Mouse (Mus musculus) embryonic facial prominence, embryonic 15.5 days (tissue): ENCODE data around the gene Smim24. TPM values are rescaled to one million over a fixed set of nuclear protein-coding genes. Genes with fewer than 3 reads are reported as not detected.

Source experiments
- ATAC-seq: fragments of 200-750 bp; cut with Nextera tagmentation; 2 replicates; pipeline ENCODE4 v1.8.0; 2017; ENCODE audit warnings: low read depth, moderate TSS enrichment; ENCODE audit not compliant: insufficient number of reproducible peaks, low FRiP score, low TSS enrichment
- H3K27ac ChIP-seq: fragments of 300-500 bp; sonication (generic); replicated peaks from 2 replicates; pipeline ENCODE4 v1.5.1; 2015; ENCODE audit warnings: mild to moderate bottlenecking, inconsistent platforms
- H3K27me3 ChIP-seq: fragments of 300-500 bp; sonication (generic); 2 replicates; pipeline ENCODE4 v1.6.1; 2015; ENCODE audit warnings: inconsistent platforms
- H3K36me3 ChIP-seq: fragments of 300-500 bp; sonication (generic); 2 replicates; pipeline ENCODE4 v1.6.1; 2015; ENCODE audit warnings: mild to moderate bottlenecking, inconsistent platforms
- H3K4me1 ChIP-seq: fragments of 300-500 bp; sonication (generic); 2 replicates; pipeline ENCODE4 v1.6.1; 2015; ENCODE audit warnings: inconsistent platforms
- H3K4me2 ChIP-seq: fragments of 300-500 bp; sonication (generic); replicated peaks from 2 replicates; pipeline ENCODE4 v1.6.1; 2015; ENCODE audit warnings: mild to moderate bottlenecking, inconsistent platforms
- H3K4me3 ChIP-seq: fragments of 300-500 bp; sonication (generic); replicated peaks from 2 replicates; pipeline ENCODE4 v1.5.1; 2015; ENCODE audit warnings: mild to moderate bottlenecking, inconsistent platforms
- H3K9ac ChIP-seq: fragments of 300-500 bp; sonication (generic); 2 replicates; pipeline ENCODE4 v1.6.1; 2015; ENCODE audit warnings: inconsistent platforms
- H3K9me3 ChIP-seq: fragments of 300-500 bp; sonication (generic); replicated peaks from 2 replicates; pipeline ENCODE4 v1.6.1; 2016; ENCODE audit warnings: inconsistent platforms
- WGBS: fragments of 180-500 bp; shearing (Covaris S2); methylation state at CpG from one replicate; pipeline ENCODE4 v1.1.7; 2015; 5-methylcytosine and 5-hydroxymethylcytosine counted together
- microRNA-seq: library from miRNA; unstranded; fragments of <30 nt; microRNA quantifications from one replicate; pipeline ENCODE4, GENCODE M21; 2016; ENCODE audit warnings: borderline number of aligned reads
- polyA plus RNA-seq: library from polyadenylated mRNA; unstranded; fragments of >200 nt; fragmentation: Nextera tagmentation; extraction: Ambion mirVana; gene quantifications from 2 replicates; pipeline ENCODE4 v1.2.1, GENCODE M21; 2015

Smim24 gene
- polyA plus RNA-seq, 1 experiment from 2014 or later = 8.3 TPM

DNA sequence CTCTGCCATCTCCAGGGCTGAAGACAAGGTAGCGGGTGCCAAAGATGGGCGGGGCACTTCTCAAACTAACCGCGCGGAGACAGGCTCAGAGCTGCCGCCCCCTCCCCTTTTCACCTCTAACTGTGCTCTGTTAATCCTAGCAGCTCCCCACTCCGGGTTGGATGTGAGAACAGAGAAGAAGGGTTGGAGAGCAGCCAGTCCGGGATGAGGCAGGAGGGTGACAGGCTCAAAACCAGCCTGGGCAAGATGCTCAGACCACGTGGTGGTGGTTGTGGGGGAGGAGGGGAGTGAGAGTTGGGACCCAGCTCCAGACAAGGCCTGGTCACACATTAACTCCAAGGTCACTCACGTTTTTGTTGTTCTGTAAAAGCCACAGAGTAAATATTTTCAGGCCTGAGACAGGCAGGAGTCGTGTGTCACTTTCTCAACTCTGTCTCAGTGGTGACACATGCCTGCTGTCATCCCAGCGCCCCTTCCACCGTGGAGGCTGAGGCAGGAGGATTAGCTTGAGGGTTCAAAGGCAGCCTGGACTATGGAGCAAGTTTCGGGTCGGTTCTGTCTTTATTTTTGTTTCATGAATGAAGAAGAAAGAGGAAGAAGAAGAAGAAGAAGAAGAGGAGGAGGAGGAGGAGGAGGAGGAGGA, 38.8 kb downstream of the Smim24 start:
- H3K36me3 ChIP-seq = no peaks in the 10 kb centered on the region
- peak overlapping the region; percentile 64 for H3K4me3 ChIP-seq
- peak overlapping the region; percentile 94 for H3K27ac ChIP-seq
- 18% methylated on average over 15 of the region's 15 CpGs for WGBS
- H3K4me1 ChIP-seq = peaks cover 60% of the 10 kb centered on the region
- no peaks in the 10 kb centered on the region for H3K9me3 ChIP-seq
- H3K27me3 ChIP-seq = no peaks in the 10 kb centered on the region
- ATAC-seq = no peak
- H3K9ac ChIP-seq = no peak overlapping the region
- peak overlapping the region; percentile 90 for H3K4me2 ChIP-seq

DNA sequence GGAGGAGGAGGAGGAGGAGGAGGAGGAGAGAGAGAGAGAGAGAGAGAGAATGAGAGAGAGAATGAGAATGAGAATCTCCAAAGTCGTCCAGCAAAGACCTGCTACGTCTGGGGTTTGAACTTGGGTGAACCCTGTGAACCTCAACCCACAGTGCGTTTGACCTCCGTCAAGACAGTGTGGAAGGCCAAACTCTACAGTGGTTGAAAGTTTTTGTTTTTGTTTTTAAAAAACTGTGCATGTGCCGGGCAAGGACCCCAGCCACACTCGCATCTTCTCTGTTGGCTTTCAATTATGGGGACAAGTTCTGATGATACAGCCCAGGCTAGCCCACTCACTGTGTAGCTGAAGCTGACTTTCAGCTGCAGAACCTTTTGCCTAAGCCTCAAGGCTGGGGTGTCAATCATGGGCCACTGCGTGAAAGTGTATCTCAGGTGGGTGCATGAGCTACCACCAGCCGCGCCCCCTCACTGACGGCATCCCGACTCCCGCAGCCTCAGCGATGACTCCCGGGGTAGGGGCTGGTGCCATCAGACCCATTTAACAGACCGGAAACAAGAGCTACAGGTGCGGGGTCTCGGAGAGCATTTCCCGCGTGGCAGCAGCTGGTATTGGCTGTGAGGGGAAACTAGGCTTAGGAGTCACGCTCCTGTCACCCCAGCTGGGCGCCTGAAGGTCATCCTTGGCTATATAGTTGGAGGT, 39.5 kb downstream of the Smim24 start:
- H3K9ac ChIP-seq = no peak overlapping the region
- no peak overlapping the region for H3K27ac ChIP-seq
- peak overlapping the region; percentile 49 for H3K4me2 ChIP-seq
- H3K9me3 ChIP-seq = no peaks in the 10 kb centered on the region
- 59% methylated on average over 21 of the region's 21 CpGs for WGBS
- peak overlapping the region; percentile 30 for H3K4me3 ChIP-seq
- no peak for ATAC-seq
- H3K4me1 ChIP-seq = peaks cover 57% of the 10 kb centered on the region
- no peaks in the 10 kb centered on the region for H3K36me3 ChIP-seq
- no peaks in the 10 kb centered on the region for H3K27me3 ChIP-seq

- peak; percentile 86 for ATAC-seq
These were observed 40.0 kb downstream of the Smim24 start for GRCm38 (mm10) chr10:81432868-81433262.

GRCm38 (mm10) chr10:81433541-81434289, 40.9 kb downstream of the Smim24 start:
- 74% methylated on average over 26 of the region's 26 CpGs for WGBS
- no peaks in the 10 kb centered on the region for H3K27me3 ChIP-seq
- H3K9ac ChIP-seq = no peak overlapping the region
- peak overlapping the region; percentile 30; the same call in 1 of the 2 replicates for H3K4me3 ChIP-seq
- no peaks in the 10 kb centered on the region for H3K9me3 ChIP-seq
- no peaks in the 10 kb centered on the region for H3K36me3 ChIP-seq
- peaks cover 54% of the 10 kb centered on the region for H3K4me1 ChIP-seq
- no peak overlapping the region for H3K27ac ChIP-seq
- ATAC-seq = no peak
- H3K4me2 ChIP-seq = no peak overlapping the region

More at GRCm38 (mm10) chr10:81432868-81433262, 40.0 kb downstream of the Smim24 start:
- H3K27me3 ChIP-seq = no peaks in the 10 kb centered on the region
- peaks cover 54% of the 10 kb centered on the region for H3K4me1 ChIP-seq
- H3K9me3 ChIP-seq = no peaks in the 10 kb centered on the region
- H3K36me3 ChIP-seq = no peaks in the 10 kb centered on the region
- peak overlapping the region; percentile 30 for H3K4me3 ChIP-seq
- H3K4me2 ChIP-seq = peak overlapping the region; percentile 49
- no peak overlapping the region for H3K27ac ChIP-seq
- whole genome bisulfite sequencing = 4% methylated on average over 17 of the region's 17 CpGs
- no peak overlapping the region for H3K9ac ChIP-seq

DNA sequence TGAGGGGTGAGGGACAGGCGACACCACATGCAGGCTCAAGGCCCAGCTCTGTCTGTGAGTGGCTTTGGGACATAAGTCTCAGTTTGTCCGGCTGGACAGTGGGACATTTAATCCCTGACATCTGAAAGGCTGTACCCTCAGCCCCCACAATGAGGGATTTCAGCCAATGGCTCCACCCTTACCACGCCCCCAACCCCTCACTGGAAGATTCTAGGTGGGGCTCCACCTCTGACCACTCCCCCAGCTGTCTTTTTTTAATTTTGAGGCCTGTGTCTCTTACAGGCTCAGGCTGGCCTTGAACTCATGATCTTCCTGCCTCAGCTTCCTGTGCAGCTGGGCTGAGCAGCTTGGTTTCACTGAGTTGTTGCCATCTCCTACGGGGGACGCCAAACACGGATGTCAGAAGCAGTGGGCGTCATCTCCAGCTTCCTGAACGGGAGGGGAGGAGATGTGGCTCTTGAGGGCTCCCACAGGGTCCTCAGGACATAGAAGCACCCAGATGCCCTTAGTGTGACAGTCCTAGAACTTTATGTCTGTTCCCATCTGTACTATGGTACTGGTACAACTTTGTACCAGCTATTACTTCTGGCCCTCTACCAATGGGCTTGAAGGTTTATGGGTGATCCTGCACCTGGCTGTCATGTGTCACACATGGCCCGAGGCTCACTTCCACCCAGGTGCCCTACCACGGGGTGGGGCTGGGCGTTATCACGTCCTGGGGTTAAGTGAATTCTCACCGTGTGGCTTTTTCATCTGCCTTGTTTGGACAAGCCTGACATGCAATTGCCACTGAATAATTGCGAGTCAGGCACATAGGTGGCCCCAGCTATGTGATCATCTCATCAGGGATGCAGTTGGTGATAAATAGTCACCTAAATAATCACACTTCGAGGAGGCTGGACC, 41.8 kb downstream of the Smim24 start:
- 49% methylated on average over 15 of the region's 15 CpGs for WGBS
- H3K27me3 ChIP-seq = no peaks in the 10 kb centered on the region
- no peak overlapping the region for H3K9ac ChIP-seq
- ATAC-seq = no peak
- no peaks in the 10 kb centered on the region for H3K9me3 ChIP-seq
- H3K4me2 ChIP-seq = no peak overlapping the region
- H3K4me3 ChIP-seq = no peak overlapping the region
- no peaks in the 10 kb centered on the region for H3K36me3 ChIP-seq
- peaks cover 46% of the 10 kb centered on the region for H3K4me1 ChIP-seq
- H3K27ac ChIP-seq = no peak overlapping the region

DNA sequence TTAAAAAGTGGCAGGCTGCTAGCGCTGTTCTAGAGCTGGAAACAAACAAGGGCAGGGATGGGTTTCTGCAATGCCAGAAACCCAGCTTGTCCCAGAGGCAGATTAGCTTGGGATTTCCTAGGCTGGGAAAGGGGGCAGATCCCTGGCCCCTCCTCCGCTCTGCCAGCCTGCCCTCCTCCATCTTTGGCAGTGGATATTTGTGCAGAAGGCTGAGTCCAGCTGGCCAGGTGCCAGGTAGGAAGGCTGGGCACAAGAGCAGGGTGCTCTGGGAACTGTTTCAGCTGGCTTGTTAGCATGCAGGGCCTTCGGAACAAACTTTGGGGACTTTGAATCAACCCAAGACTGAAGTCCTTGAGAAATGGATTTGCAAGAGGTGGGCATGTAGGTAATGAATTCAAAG, 42.6 kb downstream of the Smim24 start:
- Histone ChIP-seq H3K36me3 (no peaks in the 10 kb centered on the region), H3K27me3 (no peaks in the 10 kb centered on the region), H3K4me3 (no peak overlapping the region), H3K4me1 (peaks cover 44% of the 10 kb centered on the region), H3K4me2 (no peak overlapping the region), H3K9ac (no peak overlapping the region), H3K9me3 (no peaks in the 10 kb centered on the region), H3K27ac (no peak overlapping the region)
- 64% methylated on average over 3 of the region's 3 CpGs for WGBS
- no peak for ATAC-seq

GRCm38 (mm10) chr10:81441019-81441418, 48.2 kb downstream of the Smim24 start:
- Histone ChIP-seq H3K27ac (no peak overlapping the region), H3K9ac (no peak overlapping the region), H3K4me3 (no peak overlapping the region), H3K4me1 (no peaks in the 10 kb centered on the region), H3K27me3 (peaks cover 9% of the 10 kb centered on the region; the same call in 1 of the 2 replicates), H3K9me3 (no peaks in the 10 kb centered on the region), H3K4me2 (no peak overlapping the region), H3K36me3 (no peaks in the 10 kb centered on the region)
- ATAC-seq = no peak

Small RNAs within 50 kb of the gene (microRNA-seq; reads per million reads assigned to microRNA genes)
- gene Mir1191b = 0.52 reads per million
- gene Mir6913 = not detected

Other genes starting within 250 kb of the Smim24 start
- 52.0 and 52.7 TPM in 2 replicates for gene Pias4, start 225.1 kb upstream of the Smim24 start, polyA plus RNA-seq
- gene Eef2, start 216.4 kb upstream of the Smim24 start, polyA plus RNA-seq = 654 and 688 TPM in 2 replicates
- gene Dapk3, start 210.0 kb upstream of the Smim24 start, polyA plus RNA-seq = 65.4 and 67.7 TPM in 2 replicates
- gene 4930442H23Rik, start 209.2 kb upstream of the Smim24 start, polyA plus RNA-seq = 0.13 and 0.21 TPM in 2 replicates
- gene Nmrk2, start 191.0 kb upstream of the Smim24 start, polyA plus RNA-seq = 0.36 and 0.54 TPM in 2 replicates
- gene Atcay, start 162.2 kb upstream of the Smim24 start, polyA plus RNA-seq = 0.47 and 0.69 TPM in 2 replicates
- 13.7 and 16.0 TPM in 2 replicates for gene Zfr2, start 159.9 kb upstream of the Smim24 start, polyA plus RNA-seq
- 7.1 and 9.1 TPM in 2 replicates for gene Matk, start 140.1 kb upstream of the Smim24 start, polyA plus RNA-seq
- 199 and 203 TPM in 2 replicates for gene Mrpl54, start 126.1 kb upstream of the Smim24 start, polyA plus RNA-seq
- 70.9 and 77.4 TPM in 2 replicates for gene Apba3, start 126.1 kb upstream of the Smim24 start, polyA plus RNA-seq
- 15.1 and 22.6 TPM in 2 replicates for gene Tjp3, start 101.5 kb upstream of the Smim24 start, polyA plus RNA-seq
- gene Pip5k1c, start 100.1 kb upstream of the Smim24 start, polyA plus RNA-seq = 51.1 and 53.8 TPM in 2 replicates
- 41.4 and 44.0 TPM in 2 replicates for gene Cactin, start 71.9 kb upstream of the Smim24 start, polyA plus RNA-seq
- gene Tbxa2r, start 64.3 kb upstream of the Smim24 start, polyA plus RNA-seq = 13.2 and 14.2 TPM in 2 replicates
- gene Gipc3, start 49.8 kb upstream of the Smim24 start, polyA plus RNA-seq = 0.29 and 0.35 TPM in 2 replicates
- gene Hmg20b, start 42.6 kb upstream of the Smim24 start, polyA plus RNA-seq = 94.7 and 96.1 TPM in 2 replicates
- gene Mfsd12, start 35.6 kb upstream of the Smim24 start, polyA plus RNA-seq = 15.8 and 16.2 TPM in 2 replicates
- 0.73 and 1.3 TPM in 2 replicates for gene 4930404N11Rik, start 27.2 kb upstream of the Smim24 start, polyA plus RNA-seq
- gene Fzr1, start 14.5 kb upstream of the Smim24 start, polyA plus RNA-seq = 98.8 and 102 TPM in 2 replicates
- 83.1 and 85.2 TPM in 2 replicates for gene Dohh, start 8.6 kb upstream of the Smim24 start, polyA plus RNA-seq
- gene Gm48551, start 8.6 kb upstream of the Smim24 start, polyA plus RNA-seq = 3.1 and 3.2 TPM in 2 replicates
- 1.6 and 2.9 TPM in 2 replicates for gene Gm48552, start 4.0 kb upstream of the Smim24 start, polyA plus RNA-seq
- gene Nfic, start 62.6 kb downstream of the Smim24 start, polyA plus RNA-seq = 138 and 139 TPM in 2 replicates
- gene Celf5, start 89.7 kb downstream of the Smim24 start, polyA plus RNA-seq = 1.4 and 1.6 TPM in 2 replicates
- gene Ncln, start 103.3 kb downstream of the Smim24 start, polyA plus RNA-seq = 81.9 and 89.1 TPM in 2 replicates
- gene S1pr4, start 107.1 kb downstream of the Smim24 start, polyA plus RNA-seq = 0.77 and 1.1 TPM in 2 replicates
- gene Gna15, start 131.2 kb downstream of the Smim24 start, polyA plus RNA-seq = 4.9 and 6.4 TPM in 2 replicates
- gene Gna11, start 152.1 kb downstream of the Smim24 start, polyA plus RNA-seq = 89.1 and 89.2 TPM in 2 replicates
- gene Aes, start 166.4 kb downstream of the Smim24 start, polyA plus RNA-seq = 642 and 649 TPM in 2 replicates
- gene Tle2, start 181.5 kb downstream of the Smim24 start, polyA plus RNA-seq = 63.1 and 73.7 TPM in 2 replicates
- gene Tle6, start 208.0 kb downstream of the Smim24 start, polyA plus RNA-seq = 16.4 and 19.6 TPM in 2 replicates
- gene BC025920, start 213.2 kb downstream of the Smim24 start, polyA plus RNA-seq = 0.84 and 1.3 TPM in 2 replicates
- gene Sirt6, start 234.7 kb downstream of the Smim24 start, polyA plus RNA-seq = 40.5 and 41.0 TPM in 2 replicates
- 14.5 and 15.0 TPM in 2 replicates for gene Ankrd24, start 235.5 kb downstream of the Smim24 start, polyA plus RNA-seq